Mouse (Mus musculus): ENCODE measurements at regions not wholly inside any gene's neighbourhood (a gene's known extent, or its start where the extent isn't known, plus 50 kb on each side); places are given as distances from the start of the nearest gene placed in this dataset.

DNA sequence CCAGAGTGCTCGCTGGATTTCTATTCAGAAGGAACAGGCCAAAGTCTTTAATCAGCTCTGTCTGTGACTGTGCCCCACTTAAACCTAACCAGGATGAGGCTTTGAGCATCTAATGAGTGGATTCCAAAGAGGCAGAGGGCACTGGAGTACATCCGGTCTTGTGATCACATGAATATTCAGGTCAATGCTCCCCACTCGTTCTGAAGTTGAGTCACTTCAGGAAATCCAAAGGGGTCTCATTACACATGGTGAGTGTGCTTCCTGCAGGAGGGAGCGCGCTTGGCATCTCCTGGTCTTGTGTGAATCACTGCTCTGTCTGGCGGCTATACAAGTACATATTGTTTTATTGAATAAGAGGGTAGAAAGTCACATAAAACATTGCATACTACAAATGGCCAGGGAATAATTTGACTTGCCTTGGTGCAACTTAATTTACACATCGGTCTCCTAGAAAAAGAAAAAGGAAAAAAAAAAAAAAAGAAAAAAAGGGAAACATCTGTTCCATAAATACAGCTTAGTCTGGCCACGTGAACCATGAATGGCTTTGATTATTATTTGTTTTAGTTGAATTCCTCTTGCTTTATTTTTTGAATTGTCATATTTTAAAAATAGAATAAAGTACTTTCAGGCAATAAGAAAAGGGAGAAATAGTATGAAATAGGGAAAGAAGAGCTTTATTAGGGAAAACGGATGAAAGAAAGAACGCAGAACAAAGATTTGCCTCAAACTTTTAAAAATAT lies 148.1 kb upstream of the Hmga2 start:
- TF ChIP-seq GATA1 (IDR thresholded peaks at IDR 0.05; ENCODE audit: borderline replicate concordance, low read length): no peak
- no peak for TF ChIP-seq FLI1 (IDR thresholded peaks at IDR 0.05; ENCODE audit: low read length)

Measured in megakaryocyte, embryonic 14.5 days (primary cell).